Mouse (Mus musculus): ENCODE results near the gene Cep128. TPM values are rescaled to one million over a fixed set of nuclear protein-coding genes. Genes with fewer than 3 reads are reported as not detected.

Cep128 gene
- polyA plus RNA-seq, 1 experiment, result 5.4 TPM

- Histone ChIP-seq H3K27me3 (ENCODE audit: control insufficient read depth, insufficient read depth, insufficient read length) (no peaks in the 10 kb centered on the region), H3K4me3 (ENCODE audit: insufficient read depth, poor library complexity, severe bottlenecking) (no peak overlapping the region), H3K79me3 (ENCODE audit: low read depth) (no peaks in the 10 kb centered on the region), H3ac (ENCODE audit: control insufficient read depth, insufficient read length, low read depth) (no peak overlapping the region), H3K79me2 (ENCODE audit: control insufficient read depth, insufficient read depth) (no peaks in the 10 kb centered on the region), H3K36me3 (ENCODE audit: control insufficient read depth, insufficient read depth) (no peaks in the 10 kb centered on the region)
- no peak for TF ChIP-seq USF1 (IDR thresholded peaks at IDR 0.05; ENCODE audit: low read depth)
- no peak for TF ChIP-seq MAX (IDR thresholded peaks at IDR 0.05)
- no peak for TF ChIP-seq FOSL1 (IDR thresholded peaks at IDR 0.05; ENCODE audit: insufficient read depth, low read length, poor library complexity, severe bottlenecking)
- TF ChIP-seq CEBPB (IDR thresholded peaks at IDR 0.05; ENCODE audit: low read depth), result no peak
- no peak for TF ChIP-seq MYOG (IDR thresholded peaks at IDR 0.05; ENCODE audit: control insufficient read depth, extremely low read depth, insufficient read length)
- TF ChIP-seq MYOD1 (IDR thresholded peaks at IDR 0.05; ENCODE audit: control insufficient read depth, insufficient read length, low read depth), result no peak
- TF ChIP-seq CTCF (IDR thresholded peaks at IDR 0.05; ENCODE audit: control insufficient read depth, insufficient read depth, insufficient read length), result no peak
Measured at GRCm38 (mm10) chr12:91065423-91065822, 318.8 kb downstream of the Cep128 start.

GRCm38 (mm10) chr12:91064368-91064999, 319.7 kb downstream of the Cep128 start:
- Histone ChIP-seq H3K36me3 (ENCODE audit: control insufficient read depth, insufficient read depth) (no peaks in the 10 kb centered on the region), H3K79me3 (ENCODE audit: low read depth) (no peaks in the 10 kb centered on the region), H3K27me3 (ENCODE audit: control insufficient read depth, insufficient read depth, insufficient read length) (no peaks in the 10 kb centered on the region), H3K4me3 (ENCODE audit: insufficient read depth, poor library complexity, severe bottlenecking) (no peak overlapping the region), H3ac (ENCODE audit: control insufficient read depth, insufficient read length, low read depth) (no peak overlapping the region), H3K79me2 (ENCODE audit: control insufficient read depth, insufficient read depth) (no peaks in the 10 kb centered on the region)
- TF ChIP-seq CTCF (IDR thresholded peaks at IDR 0.05; ENCODE audit: control insufficient read depth, insufficient read depth, insufficient read length) (no peak), FOSL1 (IDR thresholded peaks at IDR 0.05; ENCODE audit: insufficient read depth, low read length, poor library complexity, severe bottlenecking) (no peak), MYOG (IDR thresholded peaks at IDR 0.05; ENCODE audit: control insufficient read depth, extremely low read depth, insufficient read length) (no peak), MYOD1 (IDR thresholded peaks at IDR 0.05; ENCODE audit: control insufficient read depth, insufficient read length, low read depth) (no peak), USF1 (IDR thresholded peaks at IDR 0.05; ENCODE audit: low read depth) (no peak), CEBPB (IDR thresholded peaks at IDR 0.05; ENCODE audit: low read depth) (no peak), MAX (IDR thresholded peaks at IDR 0.05) (no peak)

- TF ChIP-seq MYOG (IDR thresholded peaks at IDR 0.05; ENCODE audit: control insufficient read depth, extremely low read depth, insufficient read length) (no peak), CEBPB (IDR thresholded peaks at IDR 0.05; ENCODE audit: low read depth) (no peak), MYOD1 (IDR thresholded peaks at IDR 0.05; ENCODE audit: control insufficient read depth, insufficient read length, low read depth) (no peak), FOSL1 (IDR thresholded peaks at IDR 0.05; ENCODE audit: insufficient read depth, low read length, poor library complexity, severe bottlenecking) (no peak), USF1 (IDR thresholded peaks at IDR 0.05; ENCODE audit: low read depth) (no peak), CTCF (IDR thresholded peaks at IDR 0.05; ENCODE audit: control insufficient read depth, insufficient read depth, insufficient read length) (no peak), MAX (IDR thresholded peaks at IDR 0.05) (no peak)
- Histone ChIP-seq H3K36me3 (ENCODE audit: control insufficient read depth, insufficient read depth) (no peaks in the 10 kb centered on the region), H3ac (ENCODE audit: control insufficient read depth, insufficient read length, low read depth) (no peak overlapping the region), H3K79me2 (ENCODE audit: control insufficient read depth, insufficient read depth) (no peaks in the 10 kb centered on the region), H3K79me3 (ENCODE audit: low read depth) (no peaks in the 10 kb centered on the region), H3K27me3 (ENCODE audit: control insufficient read depth, insufficient read depth, insufficient read length) (no peaks in the 10 kb centered on the region), H3K4me3 (ENCODE audit: insufficient read depth, poor library complexity, severe bottlenecking) (no peak overlapping the region)
Measured at GRCm38 (mm10) chr12:91063337-91064015, 320.7 kb downstream of the Cep128 start.

GRCm38 (mm10) chr12:91062681-91063080, 321.5 kb downstream of the Cep128 start:
- no peaks in the 10 kb centered on the region for H3K79me2 ChIP-seq (ENCODE audit: control insufficient read depth, insufficient read depth)
- no peak for TF ChIP-seq FOSL1 (IDR thresholded peaks at IDR 0.05; ENCODE audit: insufficient read depth, low read length, poor library complexity, severe bottlenecking)
- TF ChIP-seq USF1 (IDR thresholded peaks at IDR 0.05; ENCODE audit: low read depth), result no peak
- TF ChIP-seq MYOG (IDR thresholded peaks at IDR 0.05; ENCODE audit: control insufficient read depth, extremely low read depth, insufficient read length), result no peak
- TF ChIP-seq CEBPB (IDR thresholded peaks at IDR 0.05; ENCODE audit: low read depth), result no peak
- no peak for TF ChIP-seq MAX (IDR thresholded peaks at IDR 0.05)
- no peak for TF ChIP-seq MYOD1 (IDR thresholded peaks at IDR 0.05; ENCODE audit: control insufficient read depth, insufficient read length, low read depth)
- no peak for TF ChIP-seq CTCF (IDR thresholded peaks at IDR 0.05; ENCODE audit: control insufficient read depth, insufficient read depth, insufficient read length)
- no peak overlapping the region for H3ac ChIP-seq (ENCODE audit: control insufficient read depth, insufficient read length, low read depth)
- H3K4me3 ChIP-seq (ENCODE audit: insufficient read depth, poor library complexity, severe bottlenecking), result no peak overlapping the region
- H3K36me3 ChIP-seq (ENCODE audit: control insufficient read depth, insufficient read depth), result no peaks in the 10 kb centered on the region
- H3K27me3 ChIP-seq (ENCODE audit: control insufficient read depth, insufficient read depth, insufficient read length), result no peaks in the 10 kb centered on the region
- H3K79me3 ChIP-seq (ENCODE audit: low read depth), result no peaks in the 10 kb centered on the region

DNA sequence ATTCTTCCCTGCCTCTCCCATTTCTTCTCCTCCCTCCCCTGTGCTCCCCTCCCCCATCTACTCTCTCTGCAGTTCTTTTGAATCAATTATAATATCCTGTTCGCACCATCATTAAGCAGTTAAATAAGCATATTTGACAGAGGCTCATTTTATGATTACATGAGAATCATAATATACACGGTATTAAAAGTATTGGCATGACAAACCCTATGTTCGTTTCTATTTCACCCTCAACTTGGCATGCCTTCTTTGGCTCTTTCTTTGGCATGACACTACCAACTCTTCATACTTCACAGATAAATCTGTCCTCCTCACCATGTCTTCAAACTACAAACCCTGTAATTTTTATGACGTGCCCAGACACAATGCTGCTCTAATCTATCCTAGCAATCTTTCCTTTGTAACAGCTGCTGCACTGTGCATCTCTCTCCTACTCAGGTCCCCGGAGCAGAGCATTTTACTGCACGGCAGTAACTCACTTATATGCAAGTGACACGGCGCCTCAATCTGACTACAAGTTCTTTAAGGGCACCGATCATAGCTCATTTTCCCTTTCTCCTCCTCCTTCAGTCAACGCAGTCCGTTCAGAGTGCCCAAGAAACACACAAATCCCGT, 324.4 kb downstream of the Cep128 start:
- H3ac ChIP-seq (ENCODE audit: control insufficient read depth, insufficient read length, low read depth), result no peak overlapping the region
- no peak for TF ChIP-seq MYOD1 (IDR thresholded peaks at IDR 0.05; ENCODE audit: control insufficient read depth, insufficient read length, low read depth)
- TF ChIP-seq FOSL1 (IDR thresholded peaks at IDR 0.05; ENCODE audit: insufficient read depth, low read length, poor library complexity, severe bottlenecking), result no peak
- no peak for TF ChIP-seq USF1 (IDR thresholded peaks at IDR 0.05; ENCODE audit: low read depth)
- no peak for TF ChIP-seq MYOG (IDR thresholded peaks at IDR 0.05; ENCODE audit: control insufficient read depth, extremely low read depth, insufficient read length)
- TF ChIP-seq MAX (IDR thresholded peaks at IDR 0.05), result no peak
- no peak for TF ChIP-seq CTCF (IDR thresholded peaks at IDR 0.05; ENCODE audit: control insufficient read depth, insufficient read depth, insufficient read length)
- no peak for TF ChIP-seq CEBPB (IDR thresholded peaks at IDR 0.05; ENCODE audit: low read depth)
- no peak overlapping the region for H3K4me3 ChIP-seq (ENCODE audit: insufficient read depth, poor library complexity, severe bottlenecking)
- H3K27me3 ChIP-seq (ENCODE audit: control insufficient read depth, insufficient read depth, insufficient read length), result no peaks in the 10 kb centered on the region
- H3K36me3 ChIP-seq (ENCODE audit: control insufficient read depth, insufficient read depth), result no peaks in the 10 kb centered on the region
- no peaks in the 10 kb centered on the region for H3K79me2 ChIP-seq (ENCODE audit: control insufficient read depth, insufficient read depth)
- no peaks in the 10 kb centered on the region for H3K79me3 ChIP-seq (ENCODE audit: low read depth)
